Mouse (Mus musculus) brain, adult 2 months (tissue): Measurements from ENCODE around the gene Rho.

Source experiments
- DNase-seq: peaks from one replicate; pipeline ENCODE4 v3.0.0; 2011; ENCODE audit warnings: low read depth, low spot score

Rho gene

DNA sequence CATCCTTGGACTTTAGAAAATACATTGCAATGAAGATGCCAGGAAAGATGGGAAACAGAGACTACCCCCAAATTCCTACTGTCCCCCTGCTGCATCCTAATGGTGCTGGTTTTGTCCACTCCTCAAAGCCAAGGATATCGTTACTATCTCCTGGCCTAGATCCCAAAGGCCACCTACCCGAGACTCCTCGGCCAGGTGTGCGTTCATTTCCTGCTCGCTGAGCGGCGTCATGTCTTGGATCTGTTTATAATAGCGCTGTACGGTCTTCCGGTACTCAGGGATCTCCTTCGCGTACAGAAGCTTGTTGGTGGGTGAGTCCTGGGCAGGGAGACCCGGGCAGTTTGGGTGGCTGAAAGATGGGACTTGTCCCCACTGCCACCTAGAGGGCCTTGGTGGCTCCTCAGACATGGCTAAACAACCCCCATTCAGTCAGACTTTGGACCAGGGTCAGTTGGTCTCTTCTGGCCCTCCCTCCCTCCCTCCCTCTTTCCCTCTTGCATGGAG lies 24.9 kb downstream of the Rho start:
- no peak for DNase-seq

DNA sequence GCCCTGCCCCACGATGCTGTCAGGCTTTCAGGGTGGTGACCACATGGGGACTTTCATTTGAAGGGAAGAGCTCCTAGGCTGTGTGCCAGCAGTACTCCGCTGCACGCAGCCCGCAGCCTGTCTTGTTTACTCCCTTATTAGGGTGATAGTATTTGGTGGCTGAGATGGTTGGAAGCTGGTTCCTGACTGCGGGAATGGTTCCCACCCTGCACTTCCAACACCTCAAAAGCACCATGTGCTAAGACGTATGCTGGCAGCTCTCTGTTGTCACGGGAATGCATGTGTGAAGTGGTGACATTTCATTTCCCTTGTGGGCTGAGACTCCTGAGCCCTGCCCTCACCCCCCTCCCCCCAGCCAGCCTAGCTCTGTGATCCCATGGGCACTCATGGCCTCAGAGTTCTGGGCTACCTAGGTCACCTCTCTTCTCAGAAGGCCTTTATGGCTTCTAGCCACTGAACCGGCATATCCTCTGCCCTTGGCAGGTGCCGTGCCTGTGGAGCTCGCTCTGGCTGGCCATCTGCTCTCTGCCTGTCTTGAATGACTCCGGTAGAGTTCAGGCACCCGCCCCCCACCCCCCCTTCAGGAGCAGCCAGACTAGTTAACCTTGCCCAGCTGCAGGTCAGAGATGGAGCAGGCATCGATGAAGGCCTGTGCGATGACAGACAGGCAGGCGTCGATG lies 25.5 kb downstream of the Rho start:
- DNase-seq: peak; percentile 97

- DNase-seq: no peak
These were observed 26.1 kb downstream of the Rho start for GRCm38 (mm10) chr6:115957681-115958080.

GRCm38 (mm10) chr6:115958445-115958844 lies 26.9 kb downstream of the Rho start:
- DNase-seq: no peak

GRCm38 (mm10) chr6:115959151-115959691 lies 27.7 kb downstream of the Rho start:
- no peak for DNase-seq

DNA sequence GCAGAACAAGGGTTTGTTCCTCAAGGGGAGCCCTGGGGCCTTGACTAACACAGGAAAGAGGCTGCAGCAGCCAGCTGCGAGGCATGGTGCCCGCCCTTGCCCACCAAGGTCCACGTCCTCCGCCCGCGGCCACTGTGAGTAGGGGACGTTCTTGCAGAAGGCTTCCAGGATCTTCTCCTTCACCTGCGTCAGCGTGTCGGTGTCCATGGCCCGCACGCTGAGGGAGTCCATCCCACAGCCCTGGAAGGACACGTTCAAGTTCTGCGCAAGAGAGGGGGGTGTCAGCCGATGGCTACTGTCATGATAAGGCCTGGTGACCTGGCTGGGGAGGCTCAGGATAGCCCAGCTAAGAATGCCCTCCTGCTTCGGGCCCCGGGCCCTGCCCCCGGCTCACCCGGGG lies 28.8 kb downstream of the Rho start:
- no peak for DNase-seq

- DNase-seq: peak; percentile 43
These were observed 30.2 kb downstream of the Rho start for GRCm38 (mm10) chr6:115961743-115962142.

DNA sequence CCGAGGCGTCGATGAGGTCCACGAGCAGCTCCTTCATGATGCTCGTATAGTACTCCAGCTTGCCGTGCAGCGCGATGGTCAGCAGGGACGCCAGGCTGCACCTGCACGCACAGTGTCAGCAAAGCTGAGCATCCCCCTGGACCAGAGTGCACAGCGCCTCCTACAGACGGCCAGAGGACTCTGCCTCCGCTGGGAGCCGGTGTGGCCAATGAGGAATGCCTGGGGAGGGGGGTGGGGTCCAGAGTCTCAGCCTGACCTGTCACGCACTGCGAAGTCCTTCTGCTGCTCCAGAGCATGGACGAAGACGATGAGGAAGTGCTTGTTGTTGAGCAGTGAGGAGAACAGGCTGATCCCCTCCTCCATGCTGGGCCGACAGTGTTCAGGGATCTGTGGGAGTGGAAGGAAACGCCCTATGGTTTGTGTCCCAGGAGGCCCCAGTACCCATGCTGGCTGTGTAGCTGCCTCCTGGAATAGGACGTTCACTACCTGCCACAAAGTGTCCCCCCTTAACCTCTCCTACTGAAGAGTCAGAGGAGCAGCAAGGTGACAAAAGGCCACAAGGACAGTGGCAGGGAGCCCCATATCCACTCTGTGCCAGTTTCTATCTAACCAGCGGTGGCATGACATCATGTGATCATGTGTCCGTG lies 31.0 kb downstream of the Rho start:
- peak; percentile 25 for DNase-seq

- no peak for DNase-seq
These were observed 32.1 kb downstream of the Rho start for GRCm38 (mm10) chr6:115963656-115964055.

- peak; percentile 34 for DNase-seq
These were observed 34.8 kb downstream of the Rho start for GRCm38 (mm10) chr6:115966227-115966966.

- DNase-seq: peak; percentile 79
These were observed 35.8 kb downstream of the Rho start for GRCm38 (mm10) chr6:115967291-115967880.

DNA sequence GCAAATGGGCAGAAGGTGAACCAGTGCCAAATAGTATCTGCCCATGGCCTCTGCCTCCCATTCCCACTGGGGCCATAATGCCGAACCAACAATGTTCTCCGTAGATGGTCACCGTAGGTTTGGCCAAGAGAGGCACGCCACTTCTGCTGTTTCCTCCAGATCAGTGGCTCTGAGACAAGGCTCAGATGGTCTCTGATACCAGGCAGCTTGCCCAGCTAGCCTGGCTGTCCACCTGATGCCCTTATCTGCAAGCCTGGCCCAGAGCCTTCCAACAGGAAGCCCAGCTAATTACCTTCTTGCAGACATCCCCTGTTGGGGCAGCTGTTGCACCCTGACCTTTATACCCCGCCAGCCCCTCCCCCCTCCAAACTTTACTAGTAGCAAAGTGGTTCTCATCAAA lies 36.5 kb downstream of the Rho start:
- DNase-seq: peak; percentile 96

- peak; percentile 76 for DNase-seq
These were observed 37.2 kb downstream of the Rho start for GRCm38 (mm10) chr6:115968700-115969099.

DNA sequence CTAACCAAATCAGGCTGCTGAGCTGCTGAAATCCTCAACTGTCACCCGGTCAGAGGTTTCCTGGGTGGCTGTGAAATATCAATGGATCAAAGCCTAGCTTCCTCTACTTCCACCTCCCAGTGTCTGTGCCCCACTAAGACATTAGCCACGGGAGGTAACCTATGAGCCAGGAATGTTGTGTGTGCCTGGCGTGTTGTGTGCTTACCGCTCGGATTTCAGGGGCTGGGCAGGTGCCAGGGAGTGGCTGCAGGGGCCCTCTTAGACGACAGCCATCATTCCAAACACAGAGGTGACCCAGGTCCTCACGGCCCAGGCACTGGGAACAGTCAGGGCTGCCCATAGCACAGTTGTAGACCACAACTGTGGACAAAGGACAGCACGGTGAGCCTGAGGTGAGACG lies 37.6 kb downstream of the Rho start:
- DNase-seq: no peak

DNA sequence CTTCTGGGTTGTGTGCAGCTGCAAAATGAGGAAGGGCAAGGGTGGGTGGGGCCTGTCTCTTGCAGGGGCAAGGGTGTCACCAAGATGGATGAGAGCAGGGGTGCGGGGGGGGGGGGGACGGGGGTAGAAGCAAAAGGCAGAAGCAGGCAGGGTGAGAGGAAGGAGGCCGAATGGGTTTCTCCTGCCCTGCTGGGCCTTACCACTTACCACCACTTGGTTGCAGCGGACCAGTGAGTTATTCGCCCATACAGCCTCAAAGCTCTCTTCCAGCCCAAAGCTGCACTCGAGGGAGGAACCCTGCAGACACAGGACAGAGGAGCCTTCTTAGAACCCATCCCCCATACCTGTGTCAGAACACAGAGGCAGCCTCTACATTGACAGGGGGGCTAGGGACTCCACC lies 38.4 kb downstream of the Rho start:
- no peak for DNase-seq

DNA sequence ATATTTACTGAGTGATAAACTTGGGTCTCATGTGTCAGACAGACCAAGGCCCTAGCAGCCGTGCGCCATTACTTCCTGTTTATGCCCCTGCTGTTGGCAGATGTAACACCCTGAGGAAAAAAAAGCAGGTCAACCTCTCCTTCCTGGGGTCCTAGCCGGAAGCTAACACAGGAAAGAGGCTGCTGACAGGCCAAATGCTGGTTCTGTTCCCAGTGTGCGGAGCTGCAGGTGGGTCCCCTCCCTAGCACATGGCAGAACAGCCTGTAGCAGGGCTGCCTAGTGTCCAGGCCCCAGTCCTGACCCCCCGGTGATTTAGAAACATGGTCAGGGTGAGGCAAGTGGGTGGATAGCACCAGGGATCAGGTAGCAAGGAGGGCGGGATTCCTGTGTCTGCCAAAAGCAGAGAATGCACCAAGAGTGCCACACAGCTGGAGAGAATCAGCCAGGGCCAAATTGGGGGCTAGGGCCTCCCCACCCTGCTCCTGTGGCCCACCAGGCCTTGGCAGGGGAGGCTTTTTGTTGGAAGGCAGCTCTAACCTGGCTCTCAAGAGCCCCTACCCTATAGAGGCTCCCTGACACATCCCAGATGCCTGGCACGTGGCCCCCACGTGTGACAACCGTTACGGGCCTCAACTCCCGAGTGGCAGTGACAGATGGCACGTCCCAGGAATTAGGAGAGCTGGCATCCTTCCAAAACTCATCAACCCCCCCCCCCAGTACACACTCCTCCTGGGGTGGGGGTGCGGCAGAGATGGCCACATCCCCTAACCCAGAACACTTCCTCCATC lies 39.9 kb downstream of the Rho start:
- DNase-seq: no peak

DNA sequence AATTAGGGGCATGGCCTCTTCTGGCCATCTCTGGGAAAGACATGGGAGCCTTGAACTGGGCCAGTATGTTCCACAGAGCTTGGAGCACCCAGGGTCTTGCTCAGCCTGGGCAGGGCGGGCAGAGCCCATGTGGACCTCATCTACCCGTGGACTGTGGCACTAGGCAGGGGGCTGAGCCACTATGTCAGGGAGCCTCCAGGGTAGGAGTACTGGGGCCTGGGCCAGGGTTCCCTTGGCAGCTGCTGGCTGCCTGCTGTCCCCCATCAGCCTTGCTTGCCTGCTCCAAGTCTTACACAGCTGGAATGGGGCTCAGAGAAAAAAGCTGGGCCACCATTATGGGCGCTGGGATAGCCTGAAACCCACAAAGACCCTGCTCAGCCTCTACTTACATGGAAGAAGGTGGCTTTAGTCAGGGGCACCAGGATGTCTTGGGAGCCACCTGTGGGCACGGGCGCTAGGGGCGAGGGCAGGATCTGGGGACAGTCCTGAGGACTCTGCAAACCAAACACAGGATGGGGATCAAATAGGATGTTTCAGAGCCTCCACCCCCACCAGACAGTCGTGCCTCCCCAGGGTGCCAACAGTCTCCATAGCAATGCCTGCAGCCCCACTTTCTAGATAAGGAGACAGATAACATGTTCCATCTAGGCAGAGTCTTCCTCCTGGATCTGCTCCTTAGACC lies 40.7 kb downstream of the Rho start:
- no peak for DNase-seq

DNA sequence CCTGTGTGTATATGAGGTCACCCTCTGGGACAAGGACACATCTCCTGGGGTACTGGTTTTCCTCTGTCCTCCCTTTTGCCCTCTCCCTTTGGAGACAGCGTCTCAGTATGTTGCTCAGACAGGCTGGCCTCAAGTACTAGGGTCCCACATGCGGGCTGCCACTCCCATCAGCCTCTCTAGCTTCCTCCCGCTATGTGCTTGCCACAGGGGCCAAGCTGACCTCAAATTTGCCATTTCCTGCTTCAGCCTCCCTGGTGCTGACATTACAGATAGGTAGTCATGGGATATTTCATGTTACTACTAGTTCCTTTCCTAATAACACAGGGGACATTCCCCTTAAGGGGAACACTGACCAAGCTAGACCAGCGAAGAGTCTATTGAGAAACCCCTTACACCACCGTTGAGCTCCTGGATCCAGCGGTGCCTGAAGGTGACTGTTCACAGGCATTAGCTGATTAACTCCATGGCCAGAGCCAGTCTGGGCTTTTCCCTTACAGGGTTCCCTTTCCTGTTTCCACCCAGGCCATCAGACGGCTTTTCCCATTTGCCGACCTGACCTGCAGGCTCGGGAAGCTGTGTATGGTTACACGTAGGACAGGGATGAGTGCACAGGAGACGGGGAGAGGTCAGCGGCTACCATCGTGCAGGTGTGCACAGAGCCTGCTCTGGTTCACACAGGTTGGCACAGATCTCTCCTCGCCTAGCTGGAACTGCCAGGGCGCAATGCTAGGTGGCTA lies 41.8 kb downstream of the Rho start:
- DNase-seq: no peak

GRCm38 (mm10) chr6:115973881-115974662 lies 42.5 kb downstream of the Rho start:
- DNase-seq: peak; percentile 65
